Mouse (Mus musculus) E14TG2a.4 (cell line): Measurements from ENCODE around the gene Ubash3b.

ENCODE experiments used
- CTCF ChIP-seq: conservative IDR thresholded peaks from 2 replicates; pipeline ENCODE4 v1.5.1; 2014; ENCODE audit warnings: low read length
- NANOG ChIP-seq: IDR thresholded peaks from 2 replicates; pipeline ENCODE4 v1.6.1; 2014; ENCODE audit warnings: borderline replicate concordance, low read length, mixed read lengths
- POU5F1 ChIP-seq: IDR thresholded peaks from 2 replicates; pipeline ENCODE4 v1.6.1; 2014; ENCODE audit warnings: low read length, borderline replicate concordance

DNA sequence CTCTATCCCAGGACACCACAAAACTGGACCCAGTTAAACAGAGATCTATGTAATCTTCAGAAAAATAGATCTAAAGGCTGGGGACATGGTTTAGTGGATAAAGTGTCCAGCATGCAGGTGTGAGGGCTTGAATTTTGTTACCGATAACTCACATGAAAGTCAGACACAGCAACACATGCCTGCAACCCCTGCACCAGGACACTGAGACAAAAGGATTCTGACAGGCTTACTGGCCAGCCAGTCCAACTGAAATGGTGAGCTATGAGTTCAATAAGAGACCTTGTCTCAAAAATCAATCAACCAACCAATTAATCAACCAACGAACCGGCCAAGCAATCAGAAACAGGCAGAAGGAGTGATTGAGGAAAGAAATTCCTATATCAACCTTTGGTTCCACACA is 177.7 kb downstream of the Ubash3b start:
- TF ChIP-seq CTCF (no peak), POU5F1 (no peak), NANOG (no peak)
